Mouse (Mus musculus) cerebellum, adult 9-11 months (tissue): ENCODE measurements at regions not wholly inside any gene's neighbourhood (a gene's known extent, or its start where the extent isn't known, plus 50 kb on each side); places are given as distances from the start of the nearest gene placed in this dataset.
"Not testable (repeated sequence)": the region's sequence is repeated elsewhere in the genome, so short reads cannot be mapped to it uniquely, and the experiment has no call there.

Experiments used
- DNase-seq: peaks from one replicate; pipeline ENCODE4 v3.0.0; 2022

DNA sequence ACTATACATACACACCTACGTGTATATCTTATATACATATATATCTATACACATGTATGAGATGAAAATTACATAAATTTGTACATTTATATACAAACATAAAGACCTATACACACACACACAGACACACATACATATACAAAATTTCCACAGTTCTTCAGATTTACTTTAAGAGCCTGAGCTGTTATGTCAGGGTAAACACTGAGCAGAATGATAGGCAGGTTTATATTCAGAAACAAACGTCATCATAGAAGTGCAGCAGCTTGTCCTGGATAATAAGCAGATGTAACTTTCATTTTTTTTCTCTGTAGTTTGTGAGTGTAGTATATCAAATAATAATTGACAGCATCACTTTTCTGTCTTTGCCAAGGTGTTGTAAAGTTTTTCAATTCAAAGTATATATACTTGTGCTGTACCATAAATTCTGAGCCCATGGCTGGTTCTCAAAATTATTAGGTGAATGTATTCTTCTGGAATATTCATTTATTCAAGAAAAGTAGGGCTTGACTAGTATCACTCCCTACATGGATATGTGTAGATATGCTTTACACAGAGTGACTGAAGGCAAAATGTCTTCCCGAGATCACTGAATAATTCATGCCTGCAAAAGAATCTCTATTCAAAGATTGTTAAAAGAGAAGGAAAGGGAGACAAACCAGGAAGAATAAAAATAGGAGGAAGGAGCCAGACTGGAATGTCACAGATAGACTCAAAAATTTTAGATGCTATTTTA, 583.8 kb upstream of the Brinp3 start:
- no peak for DNase-seq

GRCm38 (mm10) chr1:145935798-145936197, 558.8 kb upstream of the Brinp3 start:
- DNase-seq: no peak

DNA sequence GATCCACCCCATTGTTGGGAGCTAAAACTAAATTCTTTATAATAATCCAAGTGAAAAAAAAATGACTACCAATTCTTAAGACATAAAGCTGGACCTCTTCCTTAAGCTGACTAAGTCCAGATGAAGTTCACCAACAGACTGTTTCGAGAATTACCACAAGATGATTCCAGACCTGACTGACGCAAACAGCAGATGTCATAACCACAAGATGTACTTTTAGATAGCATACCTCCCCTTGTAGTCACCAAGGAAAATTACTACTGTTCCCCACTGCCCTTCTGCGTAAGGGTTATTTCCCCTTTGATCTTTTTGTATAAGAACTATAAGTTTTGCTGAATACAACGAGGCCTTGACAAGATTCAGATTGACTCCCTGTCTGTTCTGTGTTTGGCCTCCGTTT, 536.8 kb upstream of the Brinp3 start:
- DNase-seq: not testable (repeated sequence)

DNA sequence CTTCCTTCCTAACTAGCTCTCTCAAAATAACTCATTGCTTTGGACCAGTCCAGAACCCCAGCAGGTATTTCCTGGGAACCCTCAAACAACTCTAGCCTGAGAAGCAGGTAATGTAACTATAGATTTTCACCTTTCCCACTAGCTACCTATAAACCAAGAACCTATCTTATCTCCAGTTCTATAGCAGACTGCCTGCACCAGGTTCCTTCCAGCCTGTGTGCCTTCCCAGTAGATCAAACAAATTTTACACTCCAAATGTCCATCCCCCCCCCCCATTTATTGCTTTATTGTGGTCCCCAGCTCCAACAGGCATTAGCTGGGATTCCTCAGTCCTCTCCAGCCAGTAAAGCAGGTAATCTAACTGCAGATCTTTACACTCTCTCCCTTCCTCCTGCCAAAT, 532.3 kb upstream of the Brinp3 start:
- no peak for DNase-seq

- DNase-seq: no peak
Measured at GRCm38 (mm10) chr1:145968026-145968425, 526.5 kb upstream of the Brinp3 start.

- no peak for DNase-seq
Measured at GRCm38 (mm10) chr1:145972416-145972815, 522.1 kb upstream of the Brinp3 start.

DNA sequence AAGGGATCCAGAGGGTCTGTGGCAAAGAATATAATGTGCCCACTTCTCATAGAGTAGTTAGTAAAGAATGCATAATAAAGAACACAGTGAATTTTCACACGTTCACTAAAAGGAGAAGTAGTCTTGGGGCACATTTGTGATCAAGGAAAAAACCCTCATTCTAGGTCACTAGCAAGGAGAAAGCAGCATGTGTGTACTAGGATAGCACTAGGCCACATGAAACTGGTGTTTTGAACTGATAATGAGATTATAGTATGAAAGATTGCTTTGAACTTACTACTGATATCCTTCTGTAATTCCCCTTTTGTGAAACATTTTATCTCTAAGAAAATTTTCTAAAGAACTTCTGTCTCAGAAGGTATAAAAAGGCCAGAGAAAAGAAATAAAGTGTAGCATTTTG, 492.6 kb upstream of the Brinp3 start:
- no peak for DNase-seq

DNA sequence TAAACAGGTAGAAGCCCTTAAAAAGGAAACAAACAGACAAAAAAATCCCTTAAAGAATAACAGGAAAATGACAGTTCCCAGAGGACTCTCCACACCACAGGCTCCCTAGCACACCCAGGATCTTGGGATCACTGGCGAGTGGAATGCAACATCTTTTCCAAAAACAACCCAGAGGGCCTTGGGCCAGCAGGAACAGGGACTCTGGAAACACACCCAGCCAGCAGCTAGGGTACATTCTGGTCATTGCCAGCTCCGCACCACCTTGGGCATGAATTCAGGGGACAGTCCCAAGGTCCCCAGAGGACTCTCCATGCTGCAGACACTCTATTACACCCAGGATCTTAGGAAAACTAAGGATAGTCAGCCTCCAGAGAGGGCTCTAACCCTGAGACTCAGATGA, 479.5 kb upstream of the Brinp3 start:
- DNase-seq: no peak

DNA sequence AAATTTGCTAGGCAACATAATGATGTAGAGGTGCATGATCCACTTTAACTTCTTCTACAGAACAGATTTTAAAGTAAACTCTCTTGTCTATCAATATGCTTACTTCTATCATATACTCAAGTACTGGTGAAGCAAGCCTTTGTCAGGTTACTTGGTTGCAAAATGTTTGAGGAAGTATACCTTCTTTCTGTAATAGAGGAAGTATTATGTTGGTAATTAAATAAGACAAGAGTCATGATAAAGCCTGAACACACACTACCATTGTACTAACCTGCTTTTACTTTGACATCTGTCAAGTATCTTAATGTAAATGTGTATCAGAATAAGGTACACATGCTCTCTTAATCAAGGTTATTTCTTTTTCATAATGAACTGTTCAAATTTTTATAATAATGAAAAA, 467.9 kb upstream of the Brinp3 start:
- DNase-seq: no peak

DNA sequence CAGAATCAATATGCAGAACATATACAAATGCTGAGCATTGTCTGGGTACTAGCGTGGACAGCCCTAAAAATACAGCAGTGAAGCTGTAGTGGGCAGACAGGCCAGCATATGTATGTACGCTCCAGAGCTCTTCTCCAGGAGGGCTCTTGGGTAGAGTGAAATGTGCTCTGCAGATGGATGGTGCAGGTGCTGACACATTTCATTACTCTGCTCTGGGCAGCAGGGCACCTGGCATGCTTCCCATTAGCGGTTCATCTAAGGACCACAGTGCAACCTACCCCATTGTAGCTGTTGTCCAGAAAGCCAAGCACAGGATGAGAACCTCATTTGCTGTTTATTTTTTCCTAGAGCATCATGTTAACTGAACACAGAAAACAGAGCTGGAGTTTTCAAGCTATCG, 466.9 kb upstream of the Brinp3 start:
- DNase-seq: peak; percentile 67

- DNase-seq: not testable (repeated sequence)
Measured at GRCm38 (mm10) chr1:146032396-146032795, 462.2 kb upstream of the Brinp3 start.

DNA sequence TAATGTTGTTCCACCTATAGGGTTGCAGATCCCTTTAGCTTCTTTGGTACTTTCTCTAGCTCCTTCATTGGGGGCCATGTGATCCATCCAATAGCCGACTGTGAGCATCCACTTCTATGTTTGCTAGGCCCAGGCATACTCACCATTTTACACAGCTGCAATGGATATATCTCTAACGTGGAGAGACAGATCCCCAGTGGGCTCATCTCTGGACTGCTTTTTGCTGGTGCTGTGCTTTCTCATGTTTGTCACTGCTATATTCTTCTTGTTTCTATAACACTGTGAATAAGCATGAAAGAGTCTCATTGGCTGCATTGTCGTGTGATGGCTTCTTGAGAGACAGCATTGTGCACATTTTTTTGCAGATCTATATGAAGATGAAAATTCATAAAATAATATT, 461.6 kb upstream of the Brinp3 start:
- DNase-seq: not testable (repeated sequence)

DNA sequence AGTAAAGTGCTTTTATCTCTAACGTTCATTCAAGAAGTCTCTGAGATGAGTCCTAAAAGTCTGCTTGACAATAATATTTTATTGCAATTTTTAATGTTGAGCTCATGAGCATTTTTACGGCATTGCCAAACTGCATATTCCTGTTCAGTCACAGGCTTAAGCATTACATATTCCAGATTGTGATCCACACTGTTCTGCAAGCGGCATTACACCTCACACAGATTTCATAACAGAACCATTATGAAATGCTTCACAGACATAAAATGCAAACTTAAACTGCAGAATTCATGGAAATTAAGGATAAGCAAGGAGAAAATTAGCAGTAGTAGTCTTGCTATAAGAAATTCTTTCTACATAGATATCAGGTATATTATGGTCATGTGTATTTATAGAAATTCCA, 442.1 kb upstream of the Brinp3 start:
- DNase-seq: no peak
